Comparison of ENCODE assay signal across 25 mouse cellular contexts in the genomic region with DNA sequence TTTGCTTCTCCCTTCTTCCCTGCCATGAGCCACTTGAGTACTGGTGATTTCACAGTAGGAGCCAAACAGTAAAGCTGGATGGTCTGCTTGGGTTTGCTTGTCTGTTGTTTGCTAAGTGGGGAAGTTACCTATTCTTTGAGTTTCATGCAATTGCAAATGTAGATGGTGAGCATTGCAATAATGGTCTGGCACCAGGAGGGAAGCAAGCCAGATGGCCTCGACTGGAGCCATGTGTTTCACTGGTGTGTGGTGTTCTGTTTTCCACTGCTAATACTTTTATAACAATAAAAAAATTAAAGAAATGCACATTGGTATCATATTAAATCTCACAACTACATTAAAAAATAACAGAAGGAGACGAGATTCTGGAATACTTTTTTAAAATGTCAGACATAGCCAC. TPM values are rescaled to one million over a fixed set of nuclear protein-coding genes. Genes with fewer than 3 reads are reported as not detected.
DNase-seq lines count a peak whose midpoint lies in the region; ATAC-seq and TF ChIP-seq lines count a peak whose summit lies in the region.
"Had no signal": no experiment of that assay in that cellular context is flagged by ENCODE, and none has a peak within 500 bp of the region (broad histone marks: within the 10 kb centered on the region; RNA-seq: fewer than 3 reads in every experiment).

No protein-coding gene starts in this region.

- no peaks in the 10 kb centered on the region for H3K9me3 ChIP-seq in heart, embryonic 12.5 days (replicated peaks)
- H3K9me3 ChIP-seq: forebrain, embryonic 10.5 days; forebrain, embryonic 13.5 days; heart, embryonic 15.5 days; hindbrain, embryonic 10.5 days; hindbrain, embryonic 13.5 days; intestine, embryonic 15.5 days had no signal

- H3K4me3 ChIP-seq in heart, embryonic 12.5 days, result no peak overlapping the region
- no peak overlapping the region for H3K4me3 ChIP-seq in layer of hippocampus, adult 2 months
- H3K4me3 ChIP-seq: forebrain, embryonic 10.5 days; forebrain, embryonic 13.5 days; heart, embryonic 15.5 days; hindbrain, embryonic 10.5 days; hindbrain, embryonic 13.5 days; intestine, embryonic 15.5 days had no signal

- H3K27me3 ChIP-seq in heart, embryonic 12.5 days (replicated peaks), result no peaks in the 10 kb centered on the region
- H3K27me3 ChIP-seq: forebrain, embryonic 13.5 days; heart, embryonic 15.5 days; intestine, embryonic 15.5 days had no signal

- H3K9ac ChIP-seq in heart, embryonic 12.5 days, result no peak overlapping the region
- H3K9ac ChIP-seq: forebrain, embryonic 13.5 days; heart, embryonic 15.5 days; hindbrain, embryonic 13.5 days; intestine, embryonic 15.5 days had no signal

- 0 out of 2 replicates have a peak, but pooled peaks cover 3% of the 10 kb centered on the region for H3K4me1 ChIP-seq in heart, embryonic 12.5 days (replicated peaks)
- H3K4me1 ChIP-seq: intestine, embryonic 15.5 days had no signal

- no peak overlapping the region for H3K4me2 ChIP-seq in heart, embryonic 12.5 days
- H3K4me2 ChIP-seq: forebrain, embryonic 13.5 days; heart, embryonic 11.5 days; heart, embryonic 15.5 days; hindbrain, embryonic 13.5 days; intestine, embryonic 15.5 days had no signal

- TF ChIP-seq CTCF in layer of hippocampus, adult 2 months (conservative IDR thresholded peaks at IDR 0.05), result no peak

- DNase-seq in heart, adult 11 months, result peak; percentile 35
- DNase-seq in layer of hippocampus, adult 2 months (ENCODE audit: low spot score in 2 of 2), result peak; percentile 20 to 29
- peak; percentile 40 for DNase-seq in layer of hippocampus, adult 9-11 months
- DNase-seq in adrenal gland, postnatal 10 days, result no peak
- no peak for DNase-seq in lung, adult 18-20 months
- DNase-seq: adrenal gland, postnatal 14 days; B cell, adult 2 months; cerebellum, adult 11 months; cerebellum, adult 8-10 months; cerebellum, postnatal 14 days; gastrocnemius, postnatal 10 days; gastrocnemius, postnatal 36 days; heart, postnatal 10 days; heart, postnatal 36 days had no signal

- no peak overlapping the region for H3K27ac ChIP-seq in heart, embryonic 12.5 days (ENCODE audit: poor library complexity, severe bottlenecking)
- H3K27ac ChIP-seq in layer of hippocampus, adult 2 months, result peak overlapping the region; percentile 75; the same call in 1 of the 2 replicates
- H3K27ac ChIP-seq: forebrain, embryonic 10.5 days; forebrain, embryonic 13.5 days; heart, embryonic 15.5 days; hindbrain, embryonic 10.5 days; intestine, embryonic 15.5 days had no signal

- H3K36me3 ChIP-seq in heart, embryonic 12.5 days, result no peaks in the 10 kb centered on the region
- H3K36me3 ChIP-seq: hindbrain, embryonic 10.5 days; hindbrain, embryonic 13.5 days; intestine, embryonic 15.5 days had no signal

- ATAC-seq in heart, embryonic 12.5 days (ENCODE audit: insufficient number of reproducible peaks, low FRiP score), result no peak
- ATAC-seq: activated CD4-positive, CD25-positive, alpha-beta regulatory T cell, adult 4 months; forebrain, embryonic 13.5 days; forebrain, embryonic 16.5 days; hindbrain, embryonic 16.5 days; intestine, embryonic 15.5 days had no signal

- 42% methylated on average over 2 of the region's 2 CpGs for WGBS in heart, embryonic 12.5 days

RNA-seq across cellular contexts. Expression of a gene that starts 3.4 kb away (rescaled TPM):
- polyA plus RNA-seq in heart, embryonic 12.5 days (2016; fragmentation: Nextera tagmentation; extraction: Ambion mirVana), result 116 and 124 TPM in 2 replicates
- 10 to 100 TPM; 76.3 to 78.7 TPM for total RNA-seq in layer of hippocampus, adult 2 months (2021)
- 100 to 1,000 TPM; 127 to 134 TPM for total RNA-seq in adrenal gland, postnatal 10 days (2021)

Comparison
In these comparisons a context has a peak if more than half of its experiments do, and no peak if none do; other contexts are left out.
1. DNase-seq: peak in heart, adult 11 months (single experiment), layer of hippocampus, adult 2 months (2 of 2) and layer of hippocampus, adult 9-11 months (single experiment); none in adrenal gland, postnatal 10 days (single experiment) and lung, adult 18-20 months (0 of 2).